7 mouse cellular contexts compared by ENCODE assay signal in genomic region chr5:137747326-137747961, GRCm38 (mm10). TPM values are rescaled to one million over a fixed set of nuclear protein-coding genes. Genes with fewer than 3 reads are reported as not detected.
DNase-seq lines count a peak whose midpoint lies in the region; ATAC-seq lines count a peak whose summit lies in the region.

No protein-coding gene starts in this region.

- ATAC-seq in embryonic facial prominence, embryonic 14.5 days (ENCODE audit: low read depth): no peak
- ATAC-seq in limb, embryonic 15.5 days (ENCODE audit: insufficient number of reproducible peaks, low FRiP score, low TSS enrichment, low read depth): no peak
- ATAC-seq in midbrain, embryonic 15.5 days (replicated peaks): no peak

- 7% methylated on average over 17 of the region's 26 CpGs for WGBS in embryonic facial prominence, embryonic 14.5 days
- 2% methylated on average over 26 of the region's 26 CpGs for whole genome bisulfite sequencing in limb, embryonic 15.5 days
- WGBS in midbrain, embryonic 15.5 days: 8% methylated on average over 26 of the region's 26 CpGs

- H3K36me3 ChIP-seq in embryonic facial prominence, embryonic 14.5 days (ENCODE audit: control insufficient read depth, insufficient read depth, low read length): peaks cover 27% of the 10 kb centered on the region
- H3K36me3 ChIP-seq in limb, embryonic 15.5 days: peaks cover 18% of the 10 kb centered on the region
- no peaks in the 10 kb centered on the region for H3K36me3 ChIP-seq in midbrain, embryonic 15.5 days (replicated peaks)

- no peaks in the 10 kb centered on the region for H3K27me3 ChIP-seq in embryonic facial prominence, embryonic 14.5 days (replicated peaks; ENCODE audit: control insufficient read depth, insufficient read depth, low read length)
- H3K27me3 ChIP-seq in limb, embryonic 15.5 days: no peaks in the 10 kb centered on the region
- H3K27me3 ChIP-seq in midbrain, embryonic 15.5 days (replicated peaks): no peaks in the 10 kb centered on the region

- peak; percentile 25 to 36 for DNase-seq in CD8-positive naive resting alpha-beta T cell, adult 2 months (ENCODE audit: low read depth in 2 of 2, low spot score in 2 of 2)
- peak; percentile 64 for DNase-seq in adrenal gland, postnatal 10 days
- no peak for DNase-seq in embryonic facial prominence, embryonic 14.5 days (ENCODE audit: low spot score)
- DNase-seq in heart, postnatal 36 days: peak; percentile 61 to 69
- peak; percentile 88 for DNase-seq in thymus, postnatal 14 days

- H3K9ac ChIP-seq in embryonic facial prominence, embryonic 14.5 days (ENCODE audit: low read depth, low read length): peak overlapping the region; percentile 84
- peak overlapping the region; percentile 70 for H3K9ac ChIP-seq in limb, embryonic 15.5 days
- H3K9ac ChIP-seq in midbrain, embryonic 15.5 days: peak overlapping the region; percentile 63

- peak overlapping the region; percentile 95 for H3K27ac ChIP-seq in embryonic facial prominence, embryonic 14.5 days (replicated peaks; ENCODE audit: low read depth, low read length)
- H3K27ac ChIP-seq in limb, embryonic 15.5 days: peak overlapping the region; percentile 98
- H3K27ac ChIP-seq in midbrain, embryonic 15.5 days: peak overlapping the region; percentile 88

- H3K4me2 ChIP-seq in embryonic facial prominence, embryonic 14.5 days (ENCODE audit: low read depth, low read length): peak overlapping the region; percentile 96
- peak overlapping the region; percentile 90 for H3K4me2 ChIP-seq in limb, embryonic 15.5 days
- H3K4me2 ChIP-seq in midbrain, embryonic 15.5 days: peak overlapping the region; percentile 87

- no peaks in the 10 kb centered on the region for H3K9me3 ChIP-seq in embryonic facial prominence, embryonic 14.5 days (ENCODE audit: control insufficient read depth, low read length)
- H3K9me3 ChIP-seq in limb, embryonic 15.5 days: no peaks in the 10 kb centered on the region
- no peaks in the 10 kb centered on the region for H3K9me3 ChIP-seq in midbrain, embryonic 15.5 days

- H3K4me3 ChIP-seq in embryonic facial prominence, embryonic 14.5 days (ENCODE audit: low read depth, low read length): peak overlapping the region; percentile 79
- peak overlapping the region; percentile 75 for H3K4me3 ChIP-seq in limb, embryonic 15.5 days
- peak overlapping the region; percentile 60 for H3K4me3 ChIP-seq in midbrain, embryonic 15.5 days

- peaks cover 27% of the 10 kb centered on the region for H3K4me1 ChIP-seq in embryonic facial prominence, embryonic 14.5 days (ENCODE audit: control insufficient read depth, insufficient read depth, low read length)
- H3K4me1 ChIP-seq in limb, embryonic 15.5 days: peaks cover 41% of the 10 kb centered on the region
- H3K4me1 ChIP-seq in midbrain, embryonic 15.5 days: peaks cover 41% of the 10 kb centered on the region

- intact Hi-C loops in heart, postnatal 36 days (cut with DNase I): loop anchor here (2.0 kb wide), 1 partner anchor 215 kb away; the partner anchor contains the start of genes Epo and Gnb2

RNA-seq across cellular contexts. Expression of gene Tsc22d4, which starts 1.9 kb away (rescaled TPM):
- 100 to 1,000 TPM in 1 of 2 experiments, 10 to 100 TPM in 1; 88.3 to 101 TPM for total RNA-seq in adrenal gland, postnatal 10 days (2021)
- polyA plus RNA-seq in embryonic facial prominence, embryonic 14.5 days (2014; fragmentation: Nextera tagmentation; extraction: Ambion mirVana): 134 and 141 TPM in 2 replicates
- 100 to 1,000 TPM; 260 to 268 TPM for total RNA-seq in heart, postnatal 36 days (2021)
- polyA plus RNA-seq in limb, embryonic 15.5 days (2015; fragmentation: Nextera tagmentation; extraction: Ambion mirVana): 169 and 197 TPM in 2 replicates
- 58.0 and 59.8 TPM in 2 replicates for polyA plus RNA-seq in midbrain, embryonic 15.5 days (2015; fragmentation: Nextera tagmentation; extraction: Ambion mirVana)

RNA-seq across cellular contexts. Expression of gene Nyap1, which starts 6.0 kb away (rescaled TPM):
- total RNA-seq in adrenal gland, postnatal 10 days (2021): 1 to 10 TPM; 4.9 to 6.5 TPM
- 1.5 TPM in 2 replicates for polyA plus RNA-seq in embryonic facial prominence, embryonic 14.5 days (2014; fragmentation: Nextera tagmentation; extraction: Ambion mirVana)
- total RNA-seq in heart, postnatal 36 days (2021): 1 to 10 TPM in 1 of 2 experiments, under 1 TPM in 1; 0.81 to 1.1 TPM
- polyA plus RNA-seq in limb, embryonic 15.5 days (2015; fragmentation: Nextera tagmentation; extraction: Ambion mirVana): 1.9 and 3.5 TPM in 2 replicates
- polyA plus RNA-seq in midbrain, embryonic 15.5 days (2015; fragmentation: Nextera tagmentation; extraction: Ambion mirVana): 58.6 and 61.2 TPM in 2 replicates

RNA-seq across cellular contexts. Expression of gene Ppp1r35, which starts 31.2 kb away (rescaled TPM):
- 10 to 100 TPM; 21.6 to 23.1 TPM for total RNA-seq in adrenal gland, postnatal 10 days (2021)
- polyA plus RNA-seq in embryonic facial prominence, embryonic 14.5 days (2014; fragmentation: Nextera tagmentation; extraction: Ambion mirVana): 31.3 and 39.5 TPM in 2 replicates
- 10 to 100 TPM; 10.7 to 12.3 TPM for total RNA-seq in heart, postnatal 36 days (2021)
- polyA plus RNA-seq in limb, embryonic 15.5 days (2015; fragmentation: Nextera tagmentation; extraction: Ambion mirVana): 22.2 and 27.8 TPM in 2 replicates
- polyA plus RNA-seq in midbrain, embryonic 15.5 days (2015; fragmentation: Nextera tagmentation; extraction: Ambion mirVana): 37.3 and 45.0 TPM in 2 replicates

RNA-seq across cellular contexts. Expression of gene Mepce, which starts 40.0 kb away (rescaled TPM):
- total RNA-seq in adrenal gland, postnatal 10 days (2021): 10 to 100 TPM; 43.5 to 47.9 TPM
- polyA plus RNA-seq in embryonic facial prominence, embryonic 14.5 days (2014; fragmentation: Nextera tagmentation; extraction: Ambion mirVana): 12.2 and 15.2 TPM in 2 replicates
- 10 to 100 TPM; 25.6 to 35.3 TPM for total RNA-seq in heart, postnatal 36 days (2021)
- polyA plus RNA-seq in limb, embryonic 15.5 days (2015; fragmentation: Nextera tagmentation; extraction: Ambion mirVana): 8.7 and 9.2 TPM in 2 replicates
- 10.7 and 10.8 TPM in 2 replicates for polyA plus RNA-seq in midbrain, embryonic 15.5 days (2015; fragmentation: Nextera tagmentation; extraction: Ambion mirVana)

RNA-seq across cellular contexts. Expression of gene Zcwpw1, which starts 40.2 kb away (rescaled TPM):
- total RNA-seq in adrenal gland, postnatal 10 days (2021): 1 to 10 TPM; 5.9 to 6.7 TPM
- polyA plus RNA-seq in embryonic facial prominence, embryonic 14.5 days (2014; fragmentation: Nextera tagmentation; extraction: Ambion mirVana): 16.5 and 18.8 TPM in 2 replicates
- under 1 TPM; 0.36 to 0.49 TPM for total RNA-seq in heart, postnatal 36 days (2021)
- 19.7 and 24.4 TPM in 2 replicates for polyA plus RNA-seq in limb, embryonic 15.5 days (2015; fragmentation: Nextera tagmentation; extraction: Ambion mirVana)
- polyA plus RNA-seq in midbrain, embryonic 15.5 days (2015; fragmentation: Nextera tagmentation; extraction: Ambion mirVana): 10.5 and 11.9 TPM in 2 replicates

Comparison
In these comparisons a context has a peak if more than half of its experiments do, and no peak if none do; other contexts are left out.
1. RNA of gene Nyap1, which starts 6.0 kb away (polyA plus RNA-seq): 58.6 to 61.2 TPM in midbrain, embryonic 15.5 days; 1.9 to 3.5 TPM in limb, embryonic 15.5 days and 1.5 TPM in embryonic facial prominence, embryonic 14.5 days; every median in the first group is over 10 times any median in the second.
2. Peak in every context shown above with its lines, with median percentiles within 50 percentile points of each other: H3K27ac ChIP-seq, H3K4me2 ChIP-seq, H3K4me3 ChIP-seq and H3K9ac ChIP-seq.